In the genomic region with DNA sequence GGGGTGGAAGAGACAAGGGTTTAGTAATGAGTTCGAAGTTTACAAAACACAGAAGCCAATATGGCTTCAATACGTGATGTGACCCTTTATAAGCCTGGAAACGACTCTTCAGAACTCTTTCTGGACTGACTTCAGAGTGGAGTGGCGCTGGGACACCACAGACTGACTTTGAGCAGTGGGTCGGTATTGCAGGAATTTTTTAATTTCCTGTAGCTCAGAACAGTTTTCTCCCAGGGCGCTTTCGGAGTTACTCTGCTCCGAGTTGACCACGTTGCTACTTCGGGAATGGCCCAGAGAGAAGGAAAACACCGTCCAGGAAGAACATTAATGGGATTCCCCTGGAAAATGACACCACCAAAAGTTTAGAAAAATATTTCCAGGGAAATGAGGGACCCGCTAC, we compare ENCODE assay signal across 23 mouse cellular contexts.
A peak's percentile ranks its signal among the peaks of the same experiment; 100 is the strongest.
DNase-seq lines count a peak whose midpoint lies in the region; ATAC-seq lines count a peak whose summit lies in the region.
"Had no signal": no experiment of that assay in that cellular context is flagged by ENCODE, and none has a peak within 500 bp of the region (broad histone marks: within the 10 kb centered on the region; RNA-seq: fewer than 3 reads in every experiment).

No protein-coding gene starts in this region.

- no peak for ATAC-seq in kidney, embryonic 16.5 days (ENCODE audit: low FRiP score, low TSS enrichment)
- no peak for ATAC-seq in kidney, embryonic 14.5 days (ENCODE audit: low FRiP score, low TSS enrichment)
- peak; percentile 5; the same call in 1 of the 2 replicates for ATAC-seq in limb, embryonic 15.5 days (ENCODE audit: insufficient number of reproducible peaks, low FRiP score, low TSS enrichment, low read depth)
- ATAC-seq in monocyte, adult 5-6 weeks (replicated peaks; ENCODE audit: insufficient number of reproducible peaks, low FRiP score, low TSS enrichment, poor library complexity, severe bottlenecking) = no peak
- ATAC-seq: forebrain, embryonic 15.5 days had no signal

- peak overlapping the region; percentile 34; the same call in 1 of the 2 replicates for H3K27ac ChIP-seq in kidney, embryonic 16.5 days (ENCODE audit: low read length)
- no peak overlapping the region for H3K27ac ChIP-seq in kidney, embryonic 14.5 days (ENCODE audit: low read depth, low read length)
- peak overlapping the region; percentile 61 for H3K27ac ChIP-seq in limb, embryonic 15.5 days
- H3K27ac ChIP-seq: embryonic facial prominence, embryonic 12.5 days; forebrain, embryonic 15.5 days; left cerebral cortex, adult 2 months; liver, embryonic 13.5 days; stomach, embryonic 15.5 days had no signal

- DNase-seq in embryo, embryonic 11 days = peak; percentile 30
- no peak for DNase-seq in embryo, embryonic 10 days (ENCODE audit: low spot score)
- peak; percentile 55 for DNase-seq in forelimb bud, embryonic 11.5 days (ENCODE audit: low read depth, low spot score)
- no peak for DNase-seq in adrenal gland, adult 8-10 months
- DNase-seq: cerebellum, adult 8-10 months; cerebellum, postnatal 36 days; gastrocnemius, postnatal 10 days; heart, postnatal 10 days; liver, embryonic 13.5 days; lung, postnatal 4 days; thymus, adult 2 months; thymus, postnatal 4 days had no signal

- WGBS in kidney, embryonic 16.5 days = 33% methylated on average over 12 of the region's 12 CpGs
- 37% methylated on average over 12 of the region's 12 CpGs for WGBS in kidney, embryonic 14.5 days
- WGBS in limb, embryonic 15.5 days = 34% methylated on average over 12 of the region's 12 CpGs

- H3K4me3 ChIP-seq in kidney, embryonic 16.5 days (ENCODE audit: low read length) = no peak overlapping the region
- H3K4me3 ChIP-seq in kidney, embryonic 14.5 days (ENCODE audit: low read length) = no peak overlapping the region
- no peak overlapping the region for H3K4me3 ChIP-seq in limb, embryonic 15.5 days
- H3K4me3 ChIP-seq: left cerebral cortex, adult 2 months; liver, embryonic 13.5 days had no signal

- H3K27me3 ChIP-seq in kidney, embryonic 16.5 days (ENCODE audit: insufficient read depth, low read length) = no peaks in the 10 kb centered on the region
- no peaks in the 10 kb centered on the region for H3K27me3 ChIP-seq in kidney, embryonic 14.5 days (ENCODE audit: control insufficient read depth, insufficient read depth, low read length)
- H3K27me3 ChIP-seq in limb, embryonic 15.5 days = no peaks in the 10 kb centered on the region
- H3K27me3 ChIP-seq: embryonic facial prominence, embryonic 12.5 days; liver, embryonic 13.5 days; stomach, embryonic 15.5 days had no signal

- H3K36me3 ChIP-seq in kidney, embryonic 16.5 days (ENCODE audit: insufficient read depth, low read length) = no peaks in the 10 kb centered on the region
- H3K36me3 ChIP-seq in kidney, embryonic 14.5 days (ENCODE audit: control insufficient read depth, insufficient read depth, low read length) = no peaks in the 10 kb centered on the region
- H3K36me3 ChIP-seq in limb, embryonic 15.5 days = no peaks in the 10 kb centered on the region
- H3K36me3 ChIP-seq: embryonic facial prominence, embryonic 12.5 days; forebrain, embryonic 15.5 days; heart, embryonic 12.5 days; hindbrain, embryonic 10.5 days; liver, embryonic 13.5 days; midbrain, embryonic 10.5 days; stomach, embryonic 15.5 days had no signal

- no peak overlapping the region for H3K9ac ChIP-seq in kidney, embryonic 16.5 days (replicated peaks; ENCODE audit: low read length)
- H3K9ac ChIP-seq in kidney, embryonic 14.5 days (ENCODE audit: low read depth, low read length) = no peak overlapping the region
- no peak overlapping the region for H3K9ac ChIP-seq in limb, embryonic 15.5 days
- H3K9ac ChIP-seq: embryonic facial prominence, embryonic 12.5 days; forebrain, embryonic 15.5 days; heart, embryonic 12.5 days; liver, embryonic 13.5 days; stomach, embryonic 15.5 days had no signal

- no peak overlapping the region for H3K4me2 ChIP-seq in kidney, embryonic 16.5 days (replicated peaks; ENCODE audit: low read depth, low read length)
- no peak overlapping the region for H3K4me2 ChIP-seq in kidney, embryonic 14.5 days (replicated peaks; ENCODE audit: low read depth, low read length)
- H3K4me2 ChIP-seq in limb, embryonic 15.5 days = no peak overlapping the region

- H3K9me3 ChIP-seq in kidney, embryonic 16.5 days (ENCODE audit: low read length) = no peaks in the 10 kb centered on the region
- H3K9me3 ChIP-seq in kidney, embryonic 14.5 days (ENCODE audit: control insufficient read depth, low read length) = no peaks in the 10 kb centered on the region
- no peaks in the 10 kb centered on the region for H3K9me3 ChIP-seq in limb, embryonic 15.5 days
- H3K9me3 ChIP-seq: embryonic facial prominence, embryonic 12.5 days; forebrain, embryonic 15.5 days; heart, embryonic 12.5 days; hindbrain, embryonic 10.5 days; liver, embryonic 13.5 days; midbrain, embryonic 10.5 days; stomach, embryonic 15.5 days had no signal

- H3K4me1 ChIP-seq in kidney, embryonic 16.5 days (ENCODE audit: insufficient read depth, low read length) = peaks cover 18% of the 10 kb centered on the region
- peaks cover 10% of the 10 kb centered on the region; the same call in 1 of the 2 replicates for H3K4me1 ChIP-seq in kidney, embryonic 14.5 days (ENCODE audit: control insufficient read depth, insufficient read depth, low read length)
- H3K4me1 ChIP-seq in limb, embryonic 15.5 days = peaks cover 32% of the 10 kb centered on the region
- H3K4me1 ChIP-seq: liver, embryonic 13.5 days had no signal

Comparison
In these comparisons a context has a peak if more than half of its experiments do, and no peak if none do; other contexts are left out.
1. DNase-seq: peak in embryo, embryonic 11 days (single experiment) and forelimb bud, embryonic 11.5 days (single experiment); none in embryo, embryonic 10 days (single experiment) and adrenal gland, adult 8-10 months (single experiment).